Mouse (Mus musculus): Measurements from ENCODE around the gene Ace.

GRCm38 (mm10) chr11:105928171-105928570, 39.6 kb upstream of the Ace start:
- TF ChIP-seq CTCF (IDR thresholded peaks at IDR 0.05; ENCODE audit: low read depth), result no peak
- no peak for TF ChIP-seq EP300 (optimal IDR thresholded peaks at IDR 0.05)
